Mouse (Mus musculus) liver, adult 2 months (tissue): ENCODE results near the gene Cmip.

Source experiments
- CTCF ChIP-seq: fragments of 200-500 bp; IDR thresholded peaks from 2 replicates; pipeline ENCODE4 v1.5.1; 2011; ENCODE audit warnings: low read depth, low read length, control low read depth
- POLR2A ChIP-seq: fragments of 200-500 bp; IDR thresholded peaks from 2 replicates; pipeline ENCODE4 v1.6.1; 2011; ENCODE audit warnings: low read length, control low read depth; ENCODE audit not compliant: insufficient read depth; ENCODE audit errors: extremely low read depth

GRCm38 (mm10) chr8:117348718-117349394, 92.0 kb downstream of the Cmip start:
- TF ChIP-seq POLR2A (no peak), CTCF (no peak)
